Mouse (Mus musculus) CD4-positive naive resting alpha-beta T cell, adult 57 days (primary cell): Measurements from ENCODE around the gene Fnbp1. TPM values are rescaled to one million over a fixed set of nuclear protein-coding genes. Genes with fewer than 3 reads are reported as not detected.

ENCODE experiments used
- total RNA-seq: library from RNA; stranded (reverse); gene quantifications from one replicate; pipeline ENCODE4 v1.2.4, GENCODE M21; 2023

Fnbp1 gene
- 192 TPM for total RNA-seq

DNA sequence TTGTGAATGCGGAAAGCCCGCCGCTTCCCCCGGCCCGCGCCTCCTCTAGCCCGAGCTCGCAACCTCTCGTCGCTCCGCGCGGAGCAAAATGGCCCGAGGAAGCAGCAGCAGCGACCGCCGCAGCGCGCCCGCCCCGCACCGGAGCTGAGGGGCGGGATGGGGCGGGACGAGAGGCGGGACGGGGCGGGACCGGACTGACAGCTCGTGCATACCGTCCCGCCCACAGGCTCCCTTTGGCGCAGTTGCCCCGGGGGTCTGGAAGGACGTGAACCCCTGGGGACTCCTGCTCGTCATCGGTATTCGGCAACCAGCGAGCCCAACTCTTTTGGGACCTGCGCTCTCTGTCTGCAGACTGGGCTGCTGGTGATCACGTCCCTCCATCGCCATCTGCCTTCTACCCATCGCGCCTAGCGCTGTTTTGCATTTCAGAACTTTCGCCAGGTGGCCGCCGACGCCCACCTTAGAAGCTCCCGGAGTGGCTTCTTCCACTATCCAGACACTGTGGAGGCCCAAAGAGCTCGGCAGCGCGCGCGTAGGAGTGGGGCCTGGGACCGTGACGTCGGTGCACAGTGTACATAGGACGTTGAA is at the start of gene Fnbp1:
Gene Fnbp1, minus strand, starts transcription at position 142 of the 588 bp plus-strand sequence.

DNA sequence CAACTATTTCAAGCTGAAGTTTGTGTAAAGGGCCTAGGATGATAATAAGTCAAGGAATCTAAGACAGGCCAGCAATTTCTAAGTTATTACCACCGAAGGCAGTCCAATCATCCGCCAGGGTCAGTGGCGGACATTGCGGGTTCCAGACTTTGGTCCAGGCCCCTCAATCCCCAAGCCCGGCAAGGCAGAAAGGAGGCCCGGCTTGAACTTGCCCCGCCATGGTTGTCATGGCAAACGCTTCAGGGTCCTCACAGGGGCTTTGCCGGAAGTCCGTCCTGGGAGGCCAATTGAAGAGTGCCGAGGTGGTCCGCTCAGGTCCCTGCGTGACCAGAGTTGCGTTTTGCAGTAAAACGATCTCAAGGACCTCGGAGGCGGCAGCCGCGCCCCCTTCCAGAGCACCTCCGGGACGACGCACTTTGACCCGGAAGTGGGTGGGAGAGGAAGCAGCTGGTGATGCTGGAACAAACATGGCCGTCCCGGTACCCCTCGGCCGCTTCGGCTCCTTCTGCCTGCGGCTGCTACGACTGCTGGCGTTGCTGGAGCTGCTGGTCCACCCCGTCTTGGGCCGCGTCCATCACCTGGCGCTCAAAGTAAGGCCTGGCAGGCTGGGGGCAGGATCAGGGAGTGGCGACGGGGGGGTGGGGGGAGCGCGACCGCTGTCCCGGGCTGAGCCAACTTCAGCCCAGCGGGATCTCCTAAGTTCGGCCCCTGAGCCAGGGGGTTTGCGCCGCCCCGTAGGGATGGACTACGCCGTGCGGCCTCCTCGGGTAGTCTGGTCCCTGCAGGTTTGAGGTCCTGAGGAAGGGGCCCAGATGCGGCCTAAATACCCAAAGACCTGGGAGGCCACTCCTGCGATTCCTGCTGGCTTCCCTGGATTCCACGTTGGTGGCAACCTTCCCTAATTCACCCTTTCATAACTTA is 10.3 kb upstream of the Fnbp1 start, which contains the start of gene Gpr107:
Gene Gpr107, plus strand, starts transcription at position 425 of the 921 bp plus-strand sequence.

DNA sequence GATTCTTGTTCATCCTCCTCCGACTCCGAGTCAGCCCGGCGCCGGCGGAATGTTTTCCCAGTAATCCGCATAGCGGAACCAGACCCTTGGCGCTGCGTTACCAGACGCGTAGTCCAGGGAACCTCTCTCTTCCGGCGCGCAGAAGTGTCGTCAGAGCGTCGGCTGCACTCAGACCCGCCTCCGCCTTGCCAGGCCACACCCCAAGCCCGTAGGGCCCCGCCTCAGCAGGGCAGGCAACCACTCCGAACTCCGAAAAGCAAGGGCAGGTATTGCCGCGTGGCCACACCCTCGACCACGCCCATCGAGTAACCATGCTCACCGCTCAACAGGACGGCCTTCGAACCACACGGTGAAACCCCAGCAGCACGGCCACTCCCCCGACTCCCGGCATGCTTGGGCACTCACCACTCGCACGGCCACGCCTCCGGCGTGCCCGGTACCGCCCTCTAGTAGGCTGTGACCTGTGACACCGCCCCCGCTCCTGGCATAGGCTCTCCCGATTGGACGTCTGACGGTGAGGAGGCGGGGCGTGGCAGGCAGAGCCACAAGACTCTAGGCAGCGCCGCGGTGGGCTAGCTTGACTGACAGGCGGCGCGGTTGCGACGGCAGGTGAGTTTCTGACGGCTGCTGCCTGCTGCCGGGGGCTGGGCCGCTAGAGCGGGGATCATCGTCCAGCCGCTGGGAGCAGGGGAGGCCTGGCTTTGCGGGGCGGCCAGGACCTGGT is 159.9 kb downstream of the Fnbp1 start, which contains the start of the genes BC005624 and Usp20:
Gene BC005624, minus strand, starts transcription at position 412 of the 724 bp plus-strand sequence.
Gene Usp20, plus strand, starts transcription at position 490 of the 724 bp plus-strand sequence.

Other genes starting within 250 kb of the Fnbp1 start
- gene Ptges, start 212.1 kb downstream of the Fnbp1 start, total RNA-seq: not detected
- gene Tor1b, start 189.0 kb downstream of the Fnbp1 start, total RNA-seq: 52.3 TPM
- gene Tor1a, start 174.1 kb downstream of the Fnbp1 start, total RNA-seq: 40.9 TPM
- 89.7 TPM for gene BC005624, start 159.8 kb downstream of the Fnbp1 start, total RNA-seq
- 15.5 TPM for gene Usp20, start 159.7 kb downstream of the Fnbp1 start, total RNA-seq
- 57.2 TPM for gene Gpr107, start 10.3 kb upstream of the Fnbp1 start, total RNA-seq
- 1.4 TPM for gene Ncs1, start 103.8 kb upstream of the Fnbp1 start, total RNA-seq
- 0.30 TPM for gene Hmcn2, start 172.4 kb upstream of the Fnbp1 start, total RNA-seq